Mouse (Mus musculus) liver, embryonic 15.5 days (tissue): Measurements from ENCODE around the gene Mcrip2. TPM values are rescaled to one million over a fixed set of nuclear protein-coding genes. Genes with fewer than 3 reads are reported as not detected.

Experiments used
- microRNA-seq: library from miRNA; unstranded; fragments of <30 nt; microRNA quantifications from one replicate; pipeline ENCODE4, GENCODE M21; 2016
- polyA plus RNA-seq: library from polyadenylated mRNA; unstranded; fragments of >200 nt; fragmentation: Nextera tagmentation; extraction: Ambion mirVana; gene quantifications from 2 replicates; pipeline ENCODE4 v1.2.1, GENCODE M21; 2015

Mcrip2 gene
- polyA plus RNA-seq, 1 experiment from 2014 or later, result 37.3 TPM

Small RNA genes lying within 50 kb of the gene (microRNA-seq; reads per million reads assigned to microRNA genes)
- gene Mir3082, result 0.76 reads per million

Other genes starting within 250 kb of the Mcrip2 start
- gene Gng13, start 151.6 kb downstream of the Mcrip2 start, polyA plus RNA-seq, result not detected in 2 replicates
- 21.1 and 24.2 TPM in 2 replicates for gene Chtf18, start 141.3 kb downstream of the Mcrip2 start, polyA plus RNA-seq
- gene Rpusd1, start 141.1 kb downstream of the Mcrip2 start, polyA plus RNA-seq, result 6.4 and 6.6 TPM in 2 replicates
- gene Mslnl, start 132.7 kb downstream of the Mcrip2 start, polyA plus RNA-seq, result not detected in 2 replicates
- 2.5 and 2.7 TPM in 2 replicates for gene Msln, start 114.4 kb downstream of the Mcrip2 start, polyA plus RNA-seq
- gene Narfl, start 95.0 kb downstream of the Mcrip2 start, polyA plus RNA-seq, result 13.2 and 14.8 TPM in 2 replicates
- gene Haghl, start 83.1 kb downstream of the Mcrip2 start, polyA plus RNA-seq, result 5.6 and 7.4 TPM in 2 replicates
- 0.03 and 0.07 TPM in 2 replicates for gene Ccdc78, start 82.2 kb downstream of the Mcrip2 start, polyA plus RNA-seq
- 54.9 and 59.6 TPM in 2 replicates for gene Fam173a, start 75.9 kb downstream of the Mcrip2 start, polyA plus RNA-seq
- gene AC134908.4, start 73.1 kb downstream of the Mcrip2 start, polyA plus RNA-seq, result not detected in 2 replicates
- gene Metrn, start 71.6 kb downstream of the Mcrip2 start, polyA plus RNA-seq, result 15.5 and 18.2 TPM in 2 replicates
- gene Fbxl16, start 59.7 kb downstream of the Mcrip2 start, polyA plus RNA-seq, result 0.07 and 0.12 TPM in 2 replicates
- gene Wdr24, start 45.1 kb downstream of the Mcrip2 start, polyA plus RNA-seq, result 11.7 and 13.0 TPM in 2 replicates
- 19.6 and 25.2 TPM in 2 replicates for gene Jmjd8, start 39.9 kb downstream of the Mcrip2 start, polyA plus RNA-seq
- gene Stub1, start 35.4 kb downstream of the Mcrip2 start, polyA plus RNA-seq, result 114 and 130 TPM in 2 replicates
- gene Rhbdl1, start 31.5 kb downstream of the Mcrip2 start, polyA plus RNA-seq, result 0.25 and 0.48 TPM in 2 replicates
- 0.46 and 0.52 TPM in 2 replicates for gene Gm20683, start 27.0 kb downstream of the Mcrip2 start, polyA plus RNA-seq
- 10.8 and 12.6 TPM in 2 replicates for gene Rhot2, start 23.9 kb downstream of the Mcrip2 start, polyA plus RNA-seq
- gene Wdr90, start 7.3 kb downstream of the Mcrip2 start, polyA plus RNA-seq, result 8.1 and 9.3 TPM in 2 replicates
- 46.4 and 49.4 TPM in 2 replicates for gene Mettl26, start 6.3 kb upstream of the Mcrip2 start, polyA plus RNA-seq
- gene Wfikkn1, start 12.1 kb upstream of the Mcrip2 start, polyA plus RNA-seq, result 0.35 and 0.59 TPM in 2 replicates
- gene Rab40c, start 51.0 kb upstream of the Mcrip2 start, polyA plus RNA-seq, result 6.6 and 8.4 TPM in 2 replicates
- gene Pigq, start 76.2 kb upstream of the Mcrip2 start, polyA plus RNA-seq, result 156 and 174 TPM in 2 replicates
- 6.1 and 6.7 TPM in 2 replicates for gene Nhlrc4, start 76.2 kb upstream of the Mcrip2 start, polyA plus RNA-seq
- 0.23 and 0.37 TPM in 2 replicates for gene A930017K11Rik, start 83.8 kb upstream of the Mcrip2 start, polyA plus RNA-seq
- gene Capn15, start 117.0 kb upstream of the Mcrip2 start, polyA plus RNA-seq, result 9.7 and 11.4 TPM in 2 replicates
- gene Rab11fip3, start 200.8 kb upstream of the Mcrip2 start, polyA plus RNA-seq, result 2.1 and 2.3 TPM in 2 replicates
- 14.7 and 17.2 TPM in 2 replicates for gene Decr2, start 221.6 kb upstream of the Mcrip2 start, polyA plus RNA-seq
- 34.6 and 35.5 TPM in 2 replicates for gene Nme4, start 226.8 kb upstream of the Mcrip2 start, polyA plus RNA-seq
- gene Tmem8, start 244.5 kb upstream of the Mcrip2 start, polyA plus RNA-seq, result 1.5 and 1.7 TPM in 2 replicates